Mouse (Mus musculus) thymus, adult 2 months (tissue): ENCODE measurements at regions not wholly inside any gene's neighbourhood (a gene's known extent, or its start where the extent isn't known, plus 50 kb on each side); places are given as distances from the start of the nearest gene placed in this dataset.

Experiments used
- DNase-seq: peaks from one replicate; pipeline ENCODE4 v3.0.0; 2021
- H3K27ac ChIP-seq: fragments of 200-500 bp; 2 replicates; pipeline ENCODE4 v1.5.1; 2012; ENCODE audit warnings: low read length, control low read depth; ENCODE audit not compliant: control insufficient read depth, insufficient read depth
- H3K27me3 ChIP-seq: fragments of 200-500 bp; 2 replicates; pipeline ENCODE4 v1.6.1; 2012; ENCODE audit warnings: mild to moderate bottlenecking, low read length, moderate library complexity, mixed read lengths; ENCODE audit not compliant: control insufficient read depth, insufficient read depth
- H3K36me3 ChIP-seq: fragments of 200-500 bp; 2 replicates; pipeline ENCODE4 v1.6.1; 2012; ENCODE audit warnings: mild to moderate bottlenecking, low read length, moderate library complexity; ENCODE audit not compliant: control insufficient read depth, insufficient read depth
- H3K4me1 ChIP-seq: fragments of 200-500 bp; replicated peaks from 2 replicates; pipeline ENCODE4 v1.6.1; 2012; ENCODE audit warnings: low read length; ENCODE audit not compliant: control insufficient read depth, insufficient read depth
- H3K4me3 ChIP-seq: fragments of 200-500 bp; 2 replicates; pipeline ENCODE4 v1.5.1; 2012; ENCODE audit warnings: mild to moderate bottlenecking, low read length, control low read depth, moderate library complexity; ENCODE audit not compliant: control insufficient read depth, insufficient read depth
- CTCF ChIP-seq: fragments of 200-500 bp; IDR thresholded peaks from 2 replicates; pipeline ENCODE4 v1.5.1; 2012; ENCODE audit warnings: mild to moderate bottlenecking, control low read depth, low read length, moderate library complexity, borderline replicate concordance; ENCODE audit not compliant: control insufficient read depth, poor library complexity, insufficient read depth; ENCODE audit errors: extremely low read depth
- POLR2A ChIP-seq: fragments of 200-500 bp; IDR thresholded peaks from 2 replicates; pipeline ENCODE4 v1.6.1; 2012; ENCODE audit warnings: mild to moderate bottlenecking, low read length, control low read depth, moderate library complexity; ENCODE audit not compliant: control insufficient read depth, poor library complexity, insufficient read depth; ENCODE audit errors: extremely low read depth
- WGBS: fragments of 180-500 bp; shearing (Covaris S2); methylation state at CpG from one replicate; pipeline ENCODE4 v1.1.7; 2018; 5-methylcytosine and 5-hydroxymethylcytosine counted together

GRCm38 (mm10) chr6:39257111-39257571 lies 50.6 kb upstream of the Kdm7a start:
- DNase-seq, result peak; percentile 24
- 11% methylated on average over 18 of the region's 18 CpGs for WGBS

GRCm38 (mm10) chr6:39256304-39257103 lies 49.9 kb upstream of the Kdm7a start:
- 13% methylated on average over 48 of the region's 48 CpGs for WGBS
- Histone ChIP-seq H3K27me3 (no peaks in the 10 kb centered on the region), H3K4me3 (peak overlapping the region; percentile 46), H3K27ac (no peak overlapping the region), H3K4me1 (peaks cover 32% of the 10 kb centered on the region), H3K36me3 (no peaks in the 10 kb centered on the region)
- no peak for TF ChIP-seq POLR2A
- TF ChIP-seq CTCF, result no peak
- DNase-seq, result peak; percentile 67

More at GRCm38 (mm10) chr6:39257111-39257571, 50.6 kb upstream of the Kdm7a start:
- Histone ChIP-seq H3K36me3 (no peaks in the 10 kb centered on the region), H3K4me1 (peaks cover 32% of the 10 kb centered on the region), H3K27me3 (no peaks in the 10 kb centered on the region), H3K27ac (no peak overlapping the region), H3K4me3 (peak overlapping the region; percentile 46)
- no peak for TF ChIP-seq POLR2A
- TF ChIP-seq CTCF, result no peak
